Mouse (Mus musculus) right cerebral cortex, postnatal 10 days (tissue): Measurements from ENCODE around the gene Gm20431.
"Not testable (repeated sequence)": the region's sequence is repeated elsewhere in the genome, so short reads cannot be mapped to it uniquely, and the experiment has no call there.

Experiments
- DNase-seq, 2 experiments: peaks; one replicate each; pipeline ENCODE4 v3.0.0; 2021; ENCODE audit warnings: low spot score in 2 of 2

The Gm20431 gene

GRCm38 (mm10) chr2:167659177-167659846, 2.0 kb downstream of the Gm20431 start:
- no peak for DNase-seq

DNA sequence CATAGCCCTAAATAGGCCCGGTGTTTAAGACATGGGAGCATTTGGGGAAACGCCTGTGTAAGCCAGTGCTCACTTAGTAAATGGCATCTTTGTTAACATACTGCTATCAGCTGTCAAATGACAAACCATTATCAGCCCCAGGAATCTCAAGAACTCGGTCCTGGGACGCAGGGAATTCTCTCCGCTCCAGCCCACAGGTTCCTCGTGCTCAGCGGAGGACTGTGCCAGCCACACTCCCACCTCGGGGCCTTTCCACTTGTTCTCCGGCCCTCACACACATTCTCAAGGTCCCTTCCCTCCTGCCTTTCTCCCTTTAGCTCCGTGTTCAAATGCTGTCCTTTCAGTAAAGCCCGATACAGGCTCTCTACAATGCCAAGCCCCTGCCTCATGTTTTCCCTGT, 2.6 kb downstream of the Gm20431 start:
- DNase-seq: no peak

- DNase-seq: no peak
Measured at GRCm38 (mm10) chr2:167657973-167658372, 3.3 kb downstream of the Gm20431 start.

DNA sequence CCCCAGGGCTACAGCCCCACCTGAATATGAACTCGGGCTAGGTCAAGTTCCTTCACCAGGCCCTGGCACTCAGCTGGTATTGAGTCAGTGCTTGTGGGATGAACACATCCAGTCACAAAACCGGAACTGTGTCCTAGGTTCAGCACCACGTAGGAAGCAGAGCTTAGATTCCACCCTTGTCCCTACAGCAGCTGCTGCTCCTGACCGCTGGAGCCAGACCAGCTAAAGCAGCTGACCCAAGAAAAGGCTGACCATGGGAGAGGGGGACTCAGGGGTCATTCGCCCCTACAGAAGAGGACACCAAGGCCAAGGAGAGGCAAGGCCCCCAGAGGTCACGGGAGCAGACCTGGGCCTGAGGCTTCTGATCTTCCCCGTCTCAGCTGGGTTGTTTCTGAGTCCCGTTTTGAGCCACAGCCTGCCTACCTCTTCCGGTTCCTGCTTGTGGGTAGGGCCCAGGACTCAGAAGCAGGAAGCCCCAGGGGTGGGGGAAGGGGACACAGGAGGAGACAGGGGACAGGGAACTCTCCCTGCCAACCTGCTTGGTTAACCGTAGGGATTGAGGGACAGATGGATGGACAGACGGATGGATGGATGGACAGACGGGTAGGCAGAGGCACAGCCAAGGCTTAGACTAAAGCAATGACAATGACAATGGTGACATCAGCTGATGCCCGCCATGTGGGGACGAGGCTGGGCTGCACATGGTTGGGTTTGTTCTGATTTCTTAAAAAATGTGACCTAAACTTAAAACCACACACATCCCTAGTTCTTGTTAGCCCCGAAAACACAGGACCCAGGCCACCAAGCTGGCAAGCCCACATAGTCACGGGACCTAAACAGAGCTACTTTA, 4.4 kb downstream of the Gm20431 start:
- peak in 1 of 2 experiments; percentile 58 for DNase-seq

- DNase-seq: no peak
Measured at GRCm38 (mm10) chr2:167654911-167655600, 6.2 kb downstream of the Gm20431 start.

GRCm38 (mm10) chr2:167652694-167653093, 8.6 kb downstream of the Gm20431 start:
- no peak for DNase-seq

GRCm38 (mm10) chr2:167651622-167652021, 9.7 kb downstream of the Gm20431 start:
- no peak for DNase-seq

DNA sequence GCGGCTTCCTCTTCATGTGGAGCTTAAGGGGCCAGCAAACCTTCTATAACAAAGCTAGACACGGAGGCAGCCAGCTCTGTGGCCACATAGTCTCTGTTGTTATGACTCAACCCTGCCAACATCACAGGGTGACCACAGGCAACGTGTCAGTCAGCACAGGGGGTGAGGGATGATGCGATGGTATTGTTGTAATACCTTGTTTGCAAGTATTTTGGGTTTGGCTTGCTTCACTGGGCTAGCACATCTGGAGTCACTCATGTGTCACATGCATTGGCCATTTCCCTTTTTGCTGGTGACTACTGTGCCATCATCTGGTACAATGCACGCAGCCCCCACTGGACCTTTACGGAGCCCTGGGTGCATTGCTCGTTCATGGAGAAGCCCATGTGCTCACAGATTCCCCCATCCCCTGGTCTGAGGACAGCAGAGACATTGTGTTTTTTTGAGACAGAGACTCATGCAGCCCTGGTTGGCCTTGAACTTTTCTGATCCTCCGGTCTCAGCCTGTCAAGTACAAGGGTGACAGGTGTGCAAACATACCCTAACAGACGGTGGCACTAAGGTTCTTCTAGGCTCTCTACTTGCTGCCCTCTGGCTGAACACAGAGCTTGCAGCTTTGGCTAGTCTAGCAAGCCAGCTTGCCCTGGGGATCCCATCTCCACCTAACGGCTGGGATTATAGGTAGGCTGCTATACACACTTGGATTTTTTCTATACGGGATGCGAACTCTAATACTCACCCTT, 11.8 kb downstream of the Gm20431 start:
- no peak for DNase-seq

GRCm38 (mm10) chr2:167646411-167646810, 14.9 kb downstream of the Gm20431 start:
- no peak for DNase-seq

GRCm38 (mm10) chr2:167643356-167644052, 17.8 kb downstream of the Gm20431 start:
- DNase-seq: not testable (repeated sequence)

GRCm38 (mm10) chr2:167642164-167642563, 19.1 kb downstream of the Gm20431 start:
- no peak for DNase-seq

DNA sequence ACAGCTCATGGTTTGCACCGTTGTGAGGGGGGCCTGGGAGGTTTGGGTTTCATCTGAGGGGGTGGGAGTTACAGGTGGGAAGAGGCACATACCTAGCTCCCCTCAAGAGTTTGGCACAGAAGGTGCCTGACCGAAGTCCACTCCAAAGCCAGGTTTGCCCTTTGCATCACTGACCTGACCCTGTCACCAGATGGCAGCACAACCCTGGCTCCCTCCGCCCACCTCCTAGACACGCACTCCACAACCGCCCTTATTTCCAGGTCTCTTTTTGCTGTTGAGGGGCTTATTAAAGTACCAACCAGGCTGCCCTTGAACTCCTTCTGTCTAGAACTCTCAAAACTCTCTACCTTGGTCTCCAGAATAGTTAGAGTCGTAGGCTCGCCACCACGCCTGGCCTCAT, 20.0 kb downstream of the Gm20431 start:
- DNase-seq: no peak

GRCm38 (mm10) chr2:167640279-167640678, 21.0 kb downstream of the Gm20431 start:
- DNase-seq: no peak

GRCm38 (mm10) chr2:167634865-167635512, 26.3 kb downstream of the Gm20431 start:
- DNase-seq: no peak

GRCm38 (mm10) chr2:167634338-167634770, 26.9 kb downstream of the Gm20431 start:
- DNase-seq: peak; percentile 98 to 99

- no peak for DNase-seq
Measured at GRCm38 (mm10) chr2:167633537-167633872, 27.8 kb downstream of the Gm20431 start.

- no peak for DNase-seq
Measured at GRCm38 (mm10) chr2:167632731-167633536, 28.4 kb downstream of the Gm20431 start.

DNA sequence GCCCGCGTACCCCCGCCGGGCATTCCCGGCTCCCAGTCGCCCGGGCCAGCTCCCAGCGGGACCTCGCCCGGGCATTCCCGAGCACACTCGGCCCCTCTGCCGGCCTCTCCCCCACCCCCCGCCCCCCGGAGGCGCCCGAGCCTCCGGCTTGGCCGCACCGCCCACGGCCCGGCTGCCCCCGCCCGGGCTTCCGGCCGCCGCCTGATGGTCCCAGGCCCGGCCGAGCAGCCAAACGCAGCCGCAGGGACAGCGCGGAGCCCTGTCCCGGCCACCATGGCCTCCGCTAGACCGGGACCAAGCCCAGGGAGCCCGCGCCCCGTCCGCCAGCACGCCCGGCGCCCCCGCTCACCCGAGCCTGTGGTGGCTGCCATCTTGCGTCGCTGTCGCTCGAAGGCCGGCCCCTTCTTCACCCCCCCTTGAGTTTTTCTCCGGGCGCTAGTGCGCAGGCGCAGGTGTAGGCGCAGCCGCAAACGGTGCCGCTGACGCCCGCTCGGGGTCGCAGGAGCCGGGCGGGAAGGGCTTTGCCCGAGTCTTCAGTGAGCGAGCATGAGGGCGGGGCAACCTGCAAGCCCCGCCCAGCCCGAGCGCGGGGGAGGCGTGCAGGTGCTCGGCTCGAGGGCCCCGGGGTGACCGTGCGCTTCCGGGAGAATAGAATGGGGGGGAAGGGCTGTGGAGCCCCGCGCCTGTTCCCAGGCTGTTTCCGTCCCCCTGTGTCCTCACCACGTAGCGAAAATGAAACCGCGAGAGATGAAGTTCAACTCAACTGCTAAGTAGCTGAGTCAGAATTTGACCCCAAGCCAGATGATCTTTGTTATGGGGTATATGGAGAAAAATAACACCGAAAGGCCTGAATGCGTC, 29.5 kb downstream of the Gm20431 start, which contains the start of gene Ube2v1:
Ube2v1 (minus strand) TSS at position 505 of the 858 bp plus-strand sequence.
- peak; percentile 97 to 98 for DNase-seq

DNA sequence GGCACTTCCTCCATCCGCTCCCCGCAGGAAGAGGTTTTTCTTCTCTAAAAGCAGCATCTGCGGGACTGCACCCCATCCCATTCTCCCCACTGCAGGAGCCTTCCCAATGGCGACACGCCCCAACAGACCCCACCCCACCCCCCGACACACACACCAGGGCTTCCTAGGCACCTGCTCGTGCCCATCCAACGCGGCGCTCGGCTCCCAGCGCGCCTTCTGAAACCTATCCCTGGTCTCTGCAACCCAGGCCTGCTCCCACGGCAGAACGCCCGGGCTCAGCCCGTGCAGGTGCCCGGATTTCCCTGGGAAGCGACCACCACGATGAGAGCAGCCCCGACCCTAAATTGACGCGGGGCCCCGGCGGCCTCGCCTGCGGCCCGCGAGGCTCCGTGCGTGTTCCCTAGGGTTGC, 30.1 kb downstream of the Gm20431 start:
- peak; percentile 55 to 64 for DNase-seq
